Comparison of ENCODE assay signal across 27 mouse cellular contexts in genomic region chr5:121280456-121280855, GRCm38 (mm10).
"Had no signal": no experiment of that assay in that cellular context is flagged by ENCODE, and none has a peak within 500 bp of the region (broad histone marks: within the 10 kb centered on the region; RNA-seq: fewer than 3 reads in every experiment).

No protein-coding gene starts in this region.

- H3K27me3 ChIP-seq: heart, embryonic 13.5 days; heart, embryonic 15.5 days; hindbrain, embryonic 13.5 days; hindbrain, embryonic 15.5 days; kidney, embryonic 15.5 days; limb, embryonic 13.5 days; limb, embryonic 15.5 days; liver, embryonic 12.5 days had no signal

- H3K4me1 ChIP-seq: hindbrain, embryonic 13.5 days; hindbrain, embryonic 15.5 days; limb, embryonic 13.5 days; limb, embryonic 15.5 days had no signal

- DNase-seq: gastrocnemius, adult 2 months; gastrocnemius, postnatal 10 days; gastrocnemius, postnatal 25 days; heart, adult 11 months; heart, adult 2 months; heart, postnatal 14 days; heart, postnatal 36 days; kidney, adult 11 months; kidney, adult 2 months; kidney, adult 9 months; kidney, postnatal 14 days; kidney, postnatal 36 days; layer of hippocampus, adult 9-11 months; layer of hippocampus, postnatal 36 days; left cerebral cortex, postnatal 4 days had no signal

- H3K27ac ChIP-seq: gastrocnemius, adult 2 months; heart, adult 2 months; heart, embryonic 13.5 days; heart, embryonic 15.5 days; hindbrain, embryonic 13.5 days; hindbrain, embryonic 15.5 days; hindbrain, postnatal 0 days; kidney, embryonic 15.5 days; kidney, postnatal 0 days; limb, embryonic 13.5 days; limb, embryonic 15.5 days; liver, embryonic 12.5 days had no signal

- H3K4me3 ChIP-seq: gastrocnemius, adult 2 months; heart, adult 2 months; heart, embryonic 13.5 days; heart, embryonic 15.5 days; hindbrain, embryonic 13.5 days; hindbrain, embryonic 15.5 days; kidney, embryonic 15.5 days; limb, embryonic 13.5 days; limb, embryonic 15.5 days; liver, embryonic 12.5 days had no signal

- H3K9ac ChIP-seq: heart, embryonic 13.5 days; heart, embryonic 15.5 days; hindbrain, embryonic 13.5 days; hindbrain, embryonic 15.5 days; kidney, embryonic 15.5 days; limb, embryonic 13.5 days; limb, embryonic 15.5 days; liver, embryonic 12.5 days had no signal

- H3K9me3 ChIP-seq: heart, embryonic 13.5 days; heart, embryonic 15.5 days; hindbrain, embryonic 13.5 days; hindbrain, embryonic 15.5 days; kidney, embryonic 15.5 days; limb, embryonic 13.5 days; limb, embryonic 15.5 days; liver, embryonic 12.5 days had no signal

- H3K4me2 ChIP-seq: heart, embryonic 11.5 days; heart, embryonic 13.5 days; heart, embryonic 15.5 days; hindbrain, embryonic 13.5 days; hindbrain, embryonic 15.5 days; kidney, embryonic 15.5 days; limb, embryonic 13.5 days; limb, embryonic 15.5 days; liver, embryonic 12.5 days had no signal

- ATAC-seq: hindbrain, postnatal 0 days; intestine, embryonic 16.5 days; liver, embryonic 12.5 days had no signal
